ENCODE assay signal across 34 mouse cellular contexts in genomic region chr11:24111720-24112119, GRCm38 (mm10). TPM values are rescaled to one million over a fixed set of nuclear protein-coding genes. Genes with fewer than 3 reads are reported as not detected.
A peak's percentile ranks its signal among the peaks of the same experiment; 100 is the strongest.
DNase-seq lines count a peak whose midpoint lies in the region; ATAC-seq lines count a peak whose summit lies in the region.
"Had no signal": no experiment of that assay in that cellular context is flagged by ENCODE, and none has a peak within 500 bp of the region (broad histone marks: within the 10 kb centered on the region; RNA-seq: fewer than 3 reads in every experiment).

No protein-coding gene starts in this region.

- H3K4me2 ChIP-seq in forebrain, embryonic 15.5 days (replicated peaks), result no peak overlapping the region
- no peak overlapping the region for H3K4me2 ChIP-seq in forebrain, embryonic 14.5 days (ENCODE audit: low read length)
- H3K4me2 ChIP-seq in limb, embryonic 13.5 days (replicated peaks), result no peak overlapping the region
- no peak overlapping the region for H3K4me2 ChIP-seq in embryonic facial prominence, embryonic 14.5 days (ENCODE audit: low read depth, low read length)
- H3K4me2 ChIP-seq: hindbrain, embryonic 14.5 days; midbrain, embryonic 13.5 days; neural tube, embryonic 13.5 days; stomach, embryonic 15.5 days had no signal

- H3K9ac ChIP-seq in forebrain, embryonic 15.5 days (replicated peaks), result no peak overlapping the region
- H3K9ac ChIP-seq in forebrain, embryonic 14.5 days (ENCODE audit: low read length), result no peak overlapping the region
- H3K9ac ChIP-seq in limb, embryonic 13.5 days, result no peak overlapping the region
- H3K9ac ChIP-seq in embryonic facial prominence, embryonic 14.5 days (ENCODE audit: low read depth, low read length), result no peak overlapping the region
- H3K9ac ChIP-seq: hindbrain, embryonic 14.5 days; midbrain, embryonic 13.5 days; neural tube, embryonic 13.5 days; stomach, embryonic 15.5 days had no signal

- H3K4me3 ChIP-seq in forebrain, embryonic 15.5 days, result no peak overlapping the region
- no peak overlapping the region for H3K4me3 ChIP-seq in forebrain, embryonic 14.5 days (ENCODE audit: low read depth, low read length)
- no peak overlapping the region for H3K4me3 ChIP-seq in limb, embryonic 13.5 days
- no peak overlapping the region for H3K4me3 ChIP-seq in limb, embryonic 10.5 days
- H3K4me3 ChIP-seq in embryonic facial prominence, embryonic 14.5 days (ENCODE audit: low read depth, low read length), result no peak overlapping the region
- H3K4me3 ChIP-seq: forebrain, embryonic 10.5 days; heart, adult 2 months; megakaryocyte, embryonic 14.5 days; midbrain, embryonic 13.5 days; neural tube, embryonic 13.5 days; stomach, embryonic 15.5 days had no signal

- peak overlapping the region; percentile 49 for H3K27ac ChIP-seq in forebrain, embryonic 15.5 days (replicated peaks)
- H3K27ac ChIP-seq in forebrain, embryonic 14.5 days (ENCODE audit: low read depth, low read length), result no peak overlapping the region
- peak overlapping the region; percentile 15; the same call in 1 of the 2 replicates for H3K27ac ChIP-seq in limb, embryonic 13.5 days
- no peak overlapping the region for H3K27ac ChIP-seq in limb, embryonic 10.5 days
- peak overlapping the region; percentile 28; the same call in 1 of the 2 replicates for H3K27ac ChIP-seq in embryonic facial prominence, embryonic 14.5 days (replicated peaks; ENCODE audit: low read depth, low read length)
- H3K27ac ChIP-seq: forebrain, embryonic 10.5 days; heart, adult 2 months; hindbrain, embryonic 14.5 days; kidney, postnatal 0 days; midbrain, embryonic 13.5 days; neural tube, embryonic 13.5 days; stomach, embryonic 15.5 days had no signal

- 40% methylated on average over 6 of the region's 6 CpGs for WGBS in forebrain, embryonic 15.5 days
- WGBS in forebrain, embryonic 14.5 days, result 40% methylated on average over 6 of the region's 6 CpGs
- 38% methylated on average over 6 of the region's 6 CpGs for WGBS in limb, embryonic 13.5 days
- WGBS in limb, embryonic 10.5 days, result 56% methylated on average over 6 of the region's 6 CpGs
- WGBS in embryonic facial prominence, embryonic 14.5 days, result 34% methylated on average over 6 of the region's 6 CpGs

- H3K9me3 ChIP-seq in forebrain, embryonic 15.5 days, result no peaks in the 10 kb centered on the region
- H3K9me3 ChIP-seq in forebrain, embryonic 14.5 days (replicated peaks; ENCODE audit: control insufficient read depth, low read length), result no peaks in the 10 kb centered on the region
- no peaks in the 10 kb centered on the region for H3K9me3 ChIP-seq in limb, embryonic 13.5 days
- no peaks in the 10 kb centered on the region for H3K9me3 ChIP-seq in limb, embryonic 10.5 days (replicated peaks)
- H3K9me3 ChIP-seq in embryonic facial prominence, embryonic 14.5 days (ENCODE audit: control insufficient read depth, low read length), result no peaks in the 10 kb centered on the region
- H3K9me3 ChIP-seq: forebrain, embryonic 10.5 days; megakaryocyte, embryonic 14.5 days; midbrain, embryonic 13.5 days; neural tube, embryonic 13.5 days; stomach, embryonic 15.5 days had no signal

- no peak for ATAC-seq in forebrain, embryonic 15.5 days (replicated peaks)
- no peak for ATAC-seq in forebrain, embryonic 14.5 days
- no peak for ATAC-seq in limb, embryonic 13.5 days (ENCODE audit: low FRiP score, low read depth)
- ATAC-seq in embryonic facial prominence, embryonic 14.5 days (ENCODE audit: low read depth), result peak; percentile 36; the same call in 1 of the 2 replicates
- ATAC-seq in megakaryocyte progenitor cell, adult 5-6 weeks (replicated peaks; ENCODE audit: poor library complexity), result peak; percentile 64
- ATAC-seq: inflammation-experienced regulatory T-cells, adult 6 months; midbrain, embryonic 13.5 days; Patski had no signal

- H3K36me3 ChIP-seq in forebrain, embryonic 15.5 days, result no peaks in the 10 kb centered on the region
- H3K36me3 ChIP-seq in forebrain, embryonic 14.5 days (ENCODE audit: control insufficient read depth, insufficient read depth, low read length), result peaks cover 16% of the 10 kb centered on the region; the same call in 1 of the 2 replicates
- H3K36me3 ChIP-seq in limb, embryonic 13.5 days, result peaks cover 27% of the 10 kb centered on the region; the same call in 1 of the 2 replicates
- peaks cover 57% of the 10 kb centered on the region for H3K36me3 ChIP-seq in limb, embryonic 10.5 days
- H3K36me3 ChIP-seq in embryonic facial prominence, embryonic 14.5 days (ENCODE audit: control insufficient read depth, insufficient read depth, low read length), result 0 out of 2 replicates have a peak, but pooled peaks cover 4% of the 10 kb centered on the region
- H3K36me3 ChIP-seq: stomach, embryonic 15.5 days had no signal

- DNase-seq in forebrain, embryonic 14.5 days (ENCODE audit: low spot score), result no peak
- DNase-seq in limb, embryonic 10.5 days (ENCODE audit: low spot score), result no peak
- peak; percentile 68 for DNase-seq in embryonic facial prominence, embryonic 14.5 days (ENCODE audit: low spot score)
- DNase-seq in right cerebral cortex, postnatal 4 days, result no peak
- DNase-seq in layer of hippocampus, adult 18-20 months (ENCODE audit: low spot score in 2 of 2), result no peak
- DNase-seq: cerebellum, adult 2 months; cerebellum, postnatal 25 days; embryo, embryonic 11 days; gastrocnemius, postnatal 10 days; heart, adult 2 months; kidney, adult 18-20 months; lung, adult 18-20 months; lung, postnatal 14 days; right cerebral cortex, adult 18-20 months; thymus, adult 18-20 months; thymus, postnatal 36 days had no signal

- no peaks in the 10 kb centered on the region for H3K27me3 ChIP-seq in forebrain, embryonic 15.5 days
- H3K27me3 ChIP-seq in forebrain, embryonic 14.5 days (replicated peaks; ENCODE audit: control insufficient read depth, insufficient read depth, low read length), result no peaks in the 10 kb centered on the region
- no peaks in the 10 kb centered on the region for H3K27me3 ChIP-seq in limb, embryonic 13.5 days
- no peaks in the 10 kb centered on the region for H3K27me3 ChIP-seq in limb, embryonic 10.5 days (ENCODE audit: low read depth, poor library complexity, severe bottlenecking)
- H3K27me3 ChIP-seq in embryonic facial prominence, embryonic 14.5 days (replicated peaks; ENCODE audit: control insufficient read depth, insufficient read depth, low read length), result no peaks in the 10 kb centered on the region
- H3K27me3 ChIP-seq: megakaryocyte, embryonic 14.5 days; midbrain, embryonic 13.5 days; neural tube, embryonic 13.5 days; stomach, embryonic 15.5 days had no signal

- H3K4me1 ChIP-seq in forebrain, embryonic 15.5 days, result peaks cover 79% of the 10 kb centered on the region
- H3K4me1 ChIP-seq in forebrain, embryonic 14.5 days (ENCODE audit: control insufficient read depth, insufficient read depth, low read length), result peaks cover 41% of the 10 kb centered on the region
- peaks cover 70% of the 10 kb centered on the region for H3K4me1 ChIP-seq in limb, embryonic 13.5 days
- peaks cover 13% of the 10 kb centered on the region; the same call in 1 of the 2 replicates for H3K4me1 ChIP-seq in limb, embryonic 10.5 days
- peaks cover 36% of the 10 kb centered on the region for H3K4me1 ChIP-seq in embryonic facial prominence, embryonic 14.5 days (ENCODE audit: control insufficient read depth, insufficient read depth, low read length)

RNA-seq across cellular contexts. Expression of gene Bcl11a, which starts 33.9 kb away (rescaled TPM):
- polyA plus RNA-seq in forebrain, embryonic 15.5 days (2015; fragmentation: Nextera tagmentation; extraction: Ambion mirVana), result 204 and 215 TPM in 2 replicates
- polyA plus RNA-seq in forebrain, embryonic 14.5 days (2014; fragmentation: Nextera tagmentation; extraction: Ambion mirVana), result 148 and 174 TPM in 2 replicates
- polyA plus RNA-seq in limb, embryonic 13.5 days (2015; fragmentation: Nextera tagmentation; extraction: Ambion mirVana), result 76.6 and 82.3 TPM in 2 replicates
- polyA plus RNA-seq in limb, embryonic 10.5 days (2016; fragmentation: Nextera tagmentation; extraction: Ambion mirVana), result 41.4 and 75.0 TPM in 2 replicates
- 26.4 and 30.1 TPM in 2 replicates for polyA plus RNA-seq in embryonic facial prominence, embryonic 14.5 days (2014; fragmentation: Nextera tagmentation; extraction: Ambion mirVana)
- total RNA-seq in megakaryocyte progenitor cell, adult 5-6 weeks (2015), result 42.8 and 70.9 TPM in 2 replicates
- 24.3 and 29.1 TPM in 2 replicates for total RNA-seq in megakaryocyte progenitor cell, adult 5-6 weeks (2017)
- total RNA-seq in layer of hippocampus, adult 18-20 months (2021), result 100 to 1,000 TPM in 1 of 2 experiments, 10 to 100 TPM in 1; 98.5 to 108 TPM
- polyA plus RNA-seq: Patski had no signal

RNA-seq across cellular contexts. Expression of gene A830031A19Rik, which starts 36.9 kb away (rescaled TPM):
- 0.26 TPM in 1 of 2 replicates, not detected in the other for polyA plus RNA-seq in forebrain, embryonic 15.5 days (2015; fragmentation: Nextera tagmentation; extraction: Ambion mirVana)
- 0.32 and 0.41 TPM in 2 replicates for polyA plus RNA-seq in forebrain, embryonic 14.5 days (2014; fragmentation: Nextera tagmentation; extraction: Ambion mirVana)
- not detected in 2 replicates for polyA plus RNA-seq in limb, embryonic 13.5 days (2015; fragmentation: Nextera tagmentation; extraction: Ambion mirVana)
- polyA plus RNA-seq in limb, embryonic 10.5 days (2016; fragmentation: Nextera tagmentation; extraction: Ambion mirVana), result not detected in 2 replicates
- not detected in 2 replicates for polyA plus RNA-seq in embryonic facial prominence, embryonic 14.5 days (2014; fragmentation: Nextera tagmentation; extraction: Ambion mirVana)
- total RNA-seq in megakaryocyte progenitor cell, adult 5-6 weeks (2015), result not detected in 2 replicates
- total RNA-seq in megakaryocyte progenitor cell, adult 5-6 weeks (2017), result not detected in 2 replicates
- total RNA-seq in layer of hippocampus, adult 18-20 months (2021), result 1 to 10 TPM; 1.0 to 1.5 TPM
- total RNA-seq: adrenal gland, adult 18-20 months; adrenal gland, postnatal 4 days; ES-E14; gastrocnemius, postnatal 10 days; heart, adult 2 months; heart, postnatal 25 days; liver, adult 2 months had no signal
- polyA plus RNA-seq: cerebellum, adult 2 months; forebrain, embryonic 10.5 days; heart, adult 2 months; heart, embryonic 14.5 days; hindbrain, embryonic 14.5 days; inflammation-experienced regulatory T-cells, adult 6 months; kidney, postnatal 0 days; liver, adult 2 months; midbrain, embryonic 13.5 days; neural tube, embryonic 13.5 days; Patski; stomach, embryonic 15.5 days had no signal

Comparison
In these comparisons a context has a peak if more than half of its experiments do, and no peak if none do; other contexts are left out.
1. H3K27ac ChIP-seq: peak in forebrain, embryonic 15.5 days (single experiment), limb, embryonic 13.5 days (single experiment) and embryonic facial prominence, embryonic 14.5 days (single experiment); none in forebrain, embryonic 14.5 days (single experiment) and limb, embryonic 10.5 days (single experiment).
2. ATAC-seq: peak in embryonic facial prominence, embryonic 14.5 days (single experiment) and megakaryocyte progenitor cell, adult 5-6 weeks (single experiment); none in forebrain, embryonic 15.5 days (single experiment), forebrain, embryonic 14.5 days (single experiment) and limb, embryonic 13.5 days (single experiment).